Mouse (Mus musculus): Measurements from ENCODE around the gene St3gal6.
"Not testable (repeated sequence)": the region's sequence is repeated elsewhere in the genome, so short reads cannot be mapped to it uniquely, and the experiment has no call there.

The St3gal6 gene

DNA sequence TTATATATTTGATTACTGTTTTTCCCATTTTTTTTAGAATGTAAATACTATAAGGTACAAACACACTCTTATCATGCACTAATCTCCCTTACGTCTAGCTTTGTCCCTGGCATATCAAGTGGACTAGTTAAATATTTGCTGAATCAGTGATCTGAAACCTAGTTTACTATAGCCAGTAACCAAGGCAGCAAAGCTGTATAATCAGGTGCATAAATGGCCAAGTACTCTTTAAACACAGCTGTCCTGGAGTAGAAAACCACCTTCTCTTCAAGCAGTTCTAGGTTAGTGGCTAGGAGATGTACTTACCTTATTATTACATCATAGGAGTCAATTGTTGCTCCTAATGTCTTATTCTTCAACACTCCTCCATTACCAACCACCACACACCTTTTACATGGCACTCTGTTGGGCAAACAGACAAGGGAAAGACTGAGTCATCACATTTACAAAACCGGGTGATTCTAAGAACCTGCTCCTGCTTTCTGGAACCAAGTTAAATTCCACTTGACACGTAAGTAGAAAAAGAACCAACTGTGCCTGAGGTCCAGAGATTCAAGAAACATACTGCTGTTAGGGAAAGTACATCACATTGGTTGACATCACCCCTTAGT is 48.4 kb downstream of the St3gal6 start:
- no peak for DNase-seq (ENCODE audit: low read depth, low spot score)

- DNase-seq (ENCODE audit: low read depth, low spot score): no peak
Observed at GRCm38 (mm10) chr16:58474875-58475274, 49.2 kb downstream of the St3gal6 start.

DNA sequence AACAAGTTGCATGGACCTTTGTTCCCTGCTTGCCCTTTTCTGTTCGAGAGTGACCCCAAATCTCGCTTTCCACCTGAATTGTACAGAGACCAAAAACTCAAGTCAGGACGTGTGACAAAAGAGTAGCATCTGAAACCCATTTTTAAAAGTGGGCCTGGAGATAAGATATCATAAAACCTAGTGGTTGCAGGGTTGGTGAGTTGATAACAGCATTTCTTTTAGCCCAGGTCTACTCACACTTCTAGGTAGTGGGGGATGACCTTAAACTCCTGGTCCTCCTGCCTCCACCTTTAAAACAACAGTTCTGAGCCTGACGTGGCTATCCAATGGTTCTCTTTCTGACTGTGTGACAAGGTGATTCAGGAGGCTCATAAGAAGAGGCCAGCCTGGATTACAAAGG is 53.2 kb downstream of the St3gal6 start:
- DNase-seq (ENCODE audit: low read depth, low spot score): no peak

- no peak for DNase-seq (ENCODE audit: low read depth, low spot score)
Observed at GRCm38 (mm10) chr16:58470061-58470460, 54.0 kb downstream of the St3gal6 start.

DNA sequence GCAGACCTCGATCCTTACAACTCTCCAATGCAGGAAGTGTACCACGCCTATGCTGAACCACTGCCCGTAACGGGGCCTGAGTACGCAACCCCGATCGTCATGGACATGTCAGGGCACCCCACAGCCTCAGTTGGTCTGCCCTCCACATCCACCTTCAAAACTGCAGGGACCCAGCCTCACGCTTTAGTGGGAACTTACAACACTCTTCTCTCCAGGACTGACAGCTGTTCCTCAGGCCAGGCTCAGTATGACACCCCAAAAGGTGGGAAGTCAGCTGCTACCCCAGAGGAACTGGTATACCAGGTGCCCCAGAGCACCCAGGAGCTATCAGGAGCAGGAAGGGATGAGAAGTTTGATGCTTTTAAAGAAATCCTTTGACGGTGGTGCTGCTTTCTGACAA is 58.6 kb downstream of the St3gal6 start:
- no peak for DNase-seq (ENCODE audit: low read depth, low spot score)

DNA sequence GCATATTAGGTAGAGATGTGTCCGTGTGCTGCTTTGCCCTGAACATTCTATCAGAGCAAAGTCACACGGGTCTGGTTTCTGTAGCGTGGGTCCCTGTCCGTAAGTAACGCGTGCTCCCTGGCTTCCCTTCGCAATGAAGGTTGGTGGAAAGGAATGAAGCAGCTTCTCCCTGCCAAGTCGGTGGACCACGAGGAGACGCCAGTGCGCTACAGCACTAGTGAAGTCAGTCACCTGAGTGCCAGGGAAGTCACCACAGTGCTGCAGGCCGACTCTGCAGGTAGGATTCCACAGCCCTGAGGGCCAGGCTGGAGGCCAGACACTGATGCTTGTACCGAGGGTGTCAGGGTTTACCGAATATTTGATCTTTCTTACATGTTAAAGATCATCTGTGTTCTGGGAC is 60.0 kb downstream of the St3gal6 start:
- DNase-seq (ENCODE audit: low read depth, low spot score): no peak

- no peak for DNase-seq (ENCODE audit: low read depth, low spot score)
Observed at GRCm38 (mm10) chr16:58462519-58462918, 61.5 kb downstream of the St3gal6 start.

- no peak for DNase-seq (ENCODE audit: low read depth, low spot score)
Observed at GRCm38 (mm10) chr16:58461856-58462518, 62.1 kb downstream of the St3gal6 start.

GRCm38 (mm10) chr16:58460386-58460785 is 63.7 kb downstream of the St3gal6 start:
- DNase-seq (ENCODE audit: low read depth, low spot score): no peak

- not testable (repeated sequence) for DNase-seq (ENCODE audit: low read depth, low spot score)
Observed at GRCm38 (mm10) chr16:58459966-58460365, 64.1 kb downstream of the St3gal6 start.

- DNase-seq (ENCODE audit: low read depth, low spot score): no peak
Observed at GRCm38 (mm10) chr16:58456991-58457390, 67.1 kb downstream of the St3gal6 start.

- no peak for DNase-seq (ENCODE audit: low read depth, low spot score)
Observed at GRCm38 (mm10) chr16:58456445-58456844, 67.6 kb downstream of the St3gal6 start.

- DNase-seq (ENCODE audit: low read depth, low spot score): no peak
Observed at GRCm38 (mm10) chr16:58455118-58455517, 68.9 kb downstream of the St3gal6 start.

GRCm38 (mm10) chr16:58454617-58455016 is 69.4 kb downstream of the St3gal6 start:
- DNase-seq (ENCODE audit: low read depth, low spot score): no peak

DNA sequence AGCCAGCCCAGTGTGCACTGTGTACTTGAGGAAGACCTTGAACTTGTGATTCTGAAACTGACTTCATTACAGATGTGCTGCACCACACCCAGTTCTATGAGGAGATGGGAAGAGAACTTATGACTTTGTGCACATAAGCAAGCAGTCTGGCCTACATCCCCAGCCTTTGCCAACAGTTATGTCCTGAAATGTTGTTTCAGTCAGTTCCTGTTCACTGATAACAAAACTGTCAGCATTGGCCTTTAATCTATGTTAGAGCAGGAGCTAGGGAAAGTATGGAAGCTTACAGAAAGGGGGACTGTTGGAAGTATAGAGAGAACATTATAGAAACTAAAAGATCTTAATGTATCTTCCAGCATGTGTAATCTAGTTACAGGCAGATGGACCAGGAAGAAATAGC is 70.2 kb downstream of the St3gal6 start:
- DNase-seq (ENCODE audit: low read depth, low spot score): no peak

GRCm38 (mm10) chr16:58453138-58453537 is 70.9 kb downstream of the St3gal6 start:
- no peak for DNase-seq (ENCODE audit: low read depth, low spot score)

- DNase-seq (ENCODE audit: low read depth, low spot score): no peak
Observed at GRCm38 (mm10) chr16:58451647-58452046, 72.4 kb downstream of the St3gal6 start.

GRCm38 (mm10) chr16:58450648-58451047 is 73.4 kb downstream of the St3gal6 start:
- DNase-seq (ENCODE audit: low read depth, low spot score): no peak

DNA sequence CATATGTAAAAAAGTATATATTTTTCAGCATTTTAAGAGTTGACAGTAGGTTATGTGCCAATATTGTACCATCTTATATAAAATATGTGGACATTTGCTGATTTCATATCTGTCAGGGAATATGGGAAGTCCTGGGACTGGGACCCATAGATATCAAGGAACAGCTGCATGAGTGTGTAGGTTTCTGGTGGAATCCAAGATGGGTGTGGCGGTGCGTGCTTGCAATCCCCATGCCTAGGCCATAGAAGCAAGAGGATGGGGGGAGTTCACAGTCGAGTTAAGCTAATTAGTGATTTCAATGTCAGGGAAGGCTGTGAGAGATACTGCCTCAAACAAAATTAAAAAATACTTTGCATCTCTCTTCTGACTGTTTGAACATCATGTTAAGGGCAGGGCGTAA is 75.0 kb downstream of the St3gal6 start:
- DNase-seq (ENCODE audit: low read depth, low spot score): no peak

DNA sequence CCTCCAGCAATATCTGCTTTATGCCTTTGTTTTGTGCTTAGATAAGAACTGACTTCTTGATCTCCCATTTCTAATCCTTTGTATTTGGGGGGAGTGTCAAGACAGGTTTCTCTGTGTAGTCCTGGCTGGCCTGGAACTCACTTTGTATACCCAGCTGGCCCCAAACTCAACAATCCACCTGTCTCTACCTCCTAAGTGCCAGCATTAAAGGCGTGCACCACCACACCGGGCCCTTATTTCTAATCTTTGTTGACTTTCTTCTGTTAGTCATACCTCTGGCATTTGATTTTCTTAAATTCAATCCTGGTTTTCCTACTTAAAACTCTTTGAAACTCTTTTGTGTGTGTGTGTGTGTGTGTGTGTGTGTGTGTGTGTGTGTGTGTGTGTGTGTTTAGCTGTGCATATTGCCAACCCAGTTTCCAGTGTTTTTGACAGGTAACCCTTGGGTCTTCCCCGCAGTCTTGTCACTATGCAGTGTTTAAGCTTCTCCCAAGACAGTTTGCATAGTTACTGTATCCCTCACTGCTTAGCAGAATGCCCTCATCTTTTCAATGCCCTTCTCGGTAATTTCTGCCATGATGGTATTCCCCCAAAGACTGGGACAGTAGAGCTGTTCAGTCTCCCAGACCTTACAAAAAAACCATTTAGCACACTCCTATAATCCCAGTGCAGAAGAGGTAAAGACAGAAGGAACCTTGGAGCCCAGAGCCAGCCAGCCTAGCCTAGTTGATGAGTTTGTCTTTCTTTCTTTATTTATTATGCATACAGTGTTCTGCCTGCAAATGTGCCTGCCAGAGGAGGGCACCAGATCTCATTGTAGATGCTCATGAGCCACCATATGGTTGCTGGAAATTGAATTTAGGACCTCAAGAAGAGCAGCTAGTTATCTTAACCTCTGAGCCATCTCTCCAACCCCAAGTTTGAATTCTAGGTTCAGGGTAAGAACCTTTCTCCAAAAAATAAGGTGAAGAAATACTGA is 77.5 kb downstream of the St3gal6 start:
- no peak for DNase-seq (ENCODE audit: low read depth, low spot score)

DNA sequence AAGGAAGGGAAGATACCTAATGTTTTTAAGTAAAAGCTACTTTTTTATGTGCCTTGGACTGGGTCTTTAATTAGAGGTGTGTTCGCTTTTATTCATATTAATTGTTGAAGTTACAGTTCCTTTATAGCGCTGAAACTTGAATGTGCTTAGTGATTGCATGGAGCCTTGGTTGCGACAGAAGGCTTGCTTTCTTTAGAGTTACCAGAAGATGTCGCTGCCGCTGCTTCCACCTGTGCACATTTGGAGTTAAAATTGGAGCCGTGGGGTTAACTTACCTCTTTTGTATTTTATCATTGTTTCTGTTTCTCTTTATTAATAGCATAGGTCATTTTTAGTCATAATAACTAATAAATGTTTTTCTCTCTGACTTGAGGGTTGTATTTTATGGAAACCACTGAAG is 79.3 kb downstream of the St3gal6 start:
- no peak for DNase-seq (ENCODE audit: low read depth, low spot score)

GRCm38 (mm10) chr16:58432384-58432783 is 91.7 kb downstream of the St3gal6 start:
- DNase-seq (ENCODE audit: low read depth, low spot score): no peak

All from brain, embryonic 18.5 days (tissue).